Mouse (Mus musculus) kidney, postnatal 0 days (tissue): ENCODE measurements around the gene Arhgap27. TPM values are rescaled to one million over a fixed set of nuclear protein-coding genes. Genes with fewer than 3 reads are reported as not detected.
"Not testable (repeated sequence)": the region's sequence is repeated elsewhere in the genome, so short reads cannot be mapped to it uniquely, and the experiment has no call there.

Source experiments
- ATAC-seq: fragments of 200-750 bp; cut with Nextera tagmentation; replicated peaks from 2 replicates; pipeline ENCODE4 v1.8.0; 2017; ENCODE audit warnings: low read depth, moderate number of reproducible peaks, moderate TSS enrichment, moderate library complexity; ENCODE audit not compliant: low FRiP score
- DNase-seq: peaks from one replicate; pipeline ENCODE4 v3.0.0-alpha.2; 2016; ENCODE audit warnings: low spot score
- H3K27ac ChIP-seq: fragments of 300-500 bp; sonication (generic); 2 replicates; pipeline ENCODE4 v1.5.1; 2014; ENCODE audit warnings: mild to moderate bottlenecking
- H3K27me3 ChIP-seq: fragments of 300-500 bp; sonication (generic); 2 replicates; pipeline ENCODE4 v1.6.1; 2014; ENCODE audit warnings: low read length, mixed read lengths; ENCODE audit not compliant: insufficient read depth
- H3K36me3 ChIP-seq: fragments of 300-500 bp; sonication (generic); 2 replicates; pipeline ENCODE4 v1.6.1; 2014; ENCODE audit warnings: low read length, mixed read lengths; ENCODE audit not compliant: insufficient read depth
- H3K4me1 ChIP-seq: fragments of 300-500 bp; sonication (generic); replicated peaks from 2 replicates; pipeline ENCODE4 v1.6.1; 2014; ENCODE audit warnings: antibody characterized with exemption, low read length, mixed read lengths; ENCODE audit not compliant: insufficient read depth
- H3K4me2 ChIP-seq: fragments of 300-500 bp; sonication (generic); 2 replicates; pipeline ENCODE4 v1.6.1; 2014; ENCODE audit warnings: mild to moderate bottlenecking, low read length, moderate library complexity, mixed read lengths
- H3K4me3 ChIP-seq: fragments of 300-500 bp; sonication (generic); replicated peaks from 2 replicates; pipeline ENCODE4 v1.5.1; 2014; ENCODE audit warnings: low read depth, low read length
- H3K9ac ChIP-seq: fragments of 300-500 bp; sonication (generic); 2 replicates; pipeline ENCODE4 v1.6.1; 2014; ENCODE audit warnings: low read depth, low read length
- H3K9me3 ChIP-seq: fragments of 300-500 bp; sonication (generic); replicated peaks from 2 replicates; pipeline ENCODE4 v1.6.1; 2016; ENCODE audit warnings: low read length, inconsistent platforms, mixed read lengths
- CTCF ChIP-seq: IDR thresholded peaks from 2 replicates; pipeline ENCODE4 v1.5.1; 2016; ENCODE audit warnings: antibody characterized with exemption, low read depth, mild to moderate bottlenecking, moderate library complexity
- WGBS: fragments of 180-500 bp; shearing (Covaris S2); extraction: QIAGEN DNeasy Blood & Tissue Kit; methylation state at CpG from one replicate; pipeline ENCODE4 v1.1.7; 2014; 5-methylcytosine and 5-hydroxymethylcytosine counted together
- polyA plus RNA-seq: library from polyadenylated mRNA; unstranded; fragments of >200 nt; fragmentation: Nextera tagmentation; extraction: Ambion mirVana; gene quantifications from 2 replicates; pipeline ENCODE4 v1.2.1, GENCODE M21; 2015

The Arhgap27 gene
- 15.9 and 16.6 TPM in 2 replicates for polyA plus RNA-seq

GRCm38 (mm10) chr11:103363214-103364148 lies at the start of gene Arhgap27:
Gene Arhgap27 (minus strand): TSS chr11:103363692.
- Histone ChIP-seq H3K27ac (peak within 1 kb of the TSS; percentile 85), H3K4me1 (peaks cover 36% of the 10 kb centered on the region), H3K4me3 (peak within 1 kb of the TSS; percentile 51), H3K9ac (peak within 1 kb of the TSS; percentile 70), H3K4me2 (peak within 1 kb of the TSS; percentile 84), H3K36me3 (peaks cover 8% of the 10 kb centered on the region; the same call in 1 of the 2 replicates), H3K27me3 (0 out of 2 replicates have a peak, but pooled peaks cover 4% of the 10 kb centered on the region), H3K9me3 (no peaks in the 10 kb centered on the region)
- ATAC-seq (peak; percentile 52), DNase-seq (peak; percentile 83)
- no peak for TF ChIP-seq CTCF
- 2% methylated on average over 35 of the region's 35 CpGs for WGBS

GRCm38 (mm10) chr11:103412950-103413423 lies 49.5 kb upstream of the Arhgap27 start:
- DNase-seq: no peak
- H3K9me3 ChIP-seq: no peaks in the 10 kb centered on the region
- WGBS: under 1% methylated on average over 14 of the region's 14 CpGs
- peak; percentile 54; the same call in 1 of the 2 replicates for ATAC-seq
- peak overlapping the region; percentile 78 for H3K4me3 ChIP-seq
- peak overlapping the region; percentile 49 for H3K9ac ChIP-seq
- H3K4me2 ChIP-seq: peak overlapping the region; percentile 95
- TF ChIP-seq CTCF: no peak
- no peaks in the 10 kb centered on the region for H3K4me1 ChIP-seq
- H3K27me3 ChIP-seq: no peaks in the 10 kb centered on the region
- H3K27ac ChIP-seq: peak overlapping the region; percentile 14; the same call in 1 of the 2 replicates
- H3K36me3 ChIP-seq: no peaks in the 10 kb centered on the region

GRCm38 (mm10) chr11:103411981-103412949 lies 48.8 kb upstream of the Arhgap27 start, which contains the start of gene Plekhm1:
Gene Plekhm1 (minus strand): TSS chr11:103412687.
- TF ChIP-seq CTCF: peak; percentile 8; the same call in 1 of the 2 replicates
- ATAC-seq (peak; percentile 97), DNase-seq (peak; percentile 98)
- peak within 1 kb of the TSS; percentile 78 for H3K4me3 ChIP-seq
- WGBS: under 1% methylated on average over 66 of the region's 67 CpGs
- peak within 1 kb of the TSS; percentile 37; the same call in 1 of the 2 replicates for H3K27ac ChIP-seq
- no peaks in the 10 kb centered on the region for H3K9me3 ChIP-seq
- H3K4me1 ChIP-seq: no peaks in the 10 kb centered on the region
- no peaks in the 10 kb centered on the region for H3K27me3 ChIP-seq
- H3K4me2 ChIP-seq: peak within 1 kb of the TSS; percentile 95
- H3K36me3 ChIP-seq: no peaks in the 10 kb centered on the region
- peak within 1 kb of the TSS; percentile 79 for H3K9ac ChIP-seq

GRCm38 (mm10) chr11:103411301-103411700 lies 47.8 kb upstream of the Arhgap27 start:
- Histone ChIP-seq H3K4me3 (peak overlapping the region; percentile 78; the same call in 1 of the 2 replicates), H3K4me2 (peak overlapping the region; percentile 95), H3K27me3 (no peaks in the 10 kb centered on the region), H3K9me3 (no peaks in the 10 kb centered on the region), H3K27ac (no peak overlapping the region), H3K9ac (no peak overlapping the region), H3K4me1 (no peaks in the 10 kb centered on the region), H3K36me3 (no peaks in the 10 kb centered on the region)
- DNase-seq (no peak), ATAC-seq (no peak)
- no peak for TF ChIP-seq CTCF
- WGBS: 61% methylated on average over 1 of the region's 1 CpGs

- no peak overlapping the region for H3K4me2 ChIP-seq
- H3K9ac ChIP-seq: no peak overlapping the region
- DNase-seq (no peak), ATAC-seq (no peak)
- no peak overlapping the region for H3K4me3 ChIP-seq
- no peak for TF ChIP-seq CTCF
- no peaks in the 10 kb centered on the region for H3K27me3 ChIP-seq
- H3K27ac ChIP-seq: no peak overlapping the region
- H3K36me3 ChIP-seq: no peaks in the 10 kb centered on the region
- H3K9me3 ChIP-seq: no peaks in the 10 kb centered on the region
- 89% methylated on average over 13 of the region's 13 CpGs for WGBS
- H3K4me1 ChIP-seq: no peaks in the 10 kb centered on the region
Observed at GRCm38 (mm10) chr11:103408880-103409279, 45.4 kb upstream of the Arhgap27 start.

GRCm38 (mm10) chr11:103407136-103407535 lies 43.6 kb upstream of the Arhgap27 start:
- not testable (repeated sequence) for H3K9me3 ChIP-seq, H3K4me3 ChIP-seq, H3K9ac ChIP-seq, H3K27me3 ChIP-seq, H3K4me2 ChIP-seq, H3K27ac ChIP-seq, H3K4me1 ChIP-seq, DNase-seq, ATAC-seq
- WGBS: 64% methylated on average over 5 of the region's 5 CpGs
- H3K36me3 ChIP-seq: peaks cover 11% of the 10 kb centered on the region; the same call in 1 of the 2 replicates
